In genomic region chr9:102310431-102310830, GRCm38 (mm10) we compare ENCODE assay signal across 14 mouse cellular contexts. TPM values are rescaled to one million over a fixed set of nuclear protein-coding genes. Genes with fewer than 3 reads are reported as not detected.
DNase-seq lines count a peak whose midpoint lies in the region; ATAC-seq lines count a peak whose summit lies in the region.
"Had no signal": no experiment of that assay in that cellular context is flagged by ENCODE, and none has a peak within 500 bp of the region (broad histone marks: within the 10 kb centered on the region; RNA-seq: fewer than 3 reads in every experiment).

No protein-coding gene starts in this region.

- intact Hi-C loops in heart, postnatal 10 days (cut with DNase I): no loop called here

- peaks cover 4% of the 10 kb centered on the region; the same call in 1 of the 2 replicates for H3K9me3 ChIP-seq in embryonic facial prominence, embryonic 10.5 days
- H3K9me3 ChIP-seq in limb, embryonic 12.5 days: 0 out of 2 replicates have a peak, but pooled peaks cover 10% of the 10 kb centered on the region
- H3K9me3 ChIP-seq: limb, embryonic 13.5 days had no signal

- H3K36me3 ChIP-seq in embryonic facial prominence, embryonic 10.5 days (replicated peaks): no peaks in the 10 kb centered on the region
- no peaks in the 10 kb centered on the region for H3K36me3 ChIP-seq in limb, embryonic 12.5 days
- H3K36me3 ChIP-seq: limb, embryonic 13.5 days had no signal

- H3K4me1 ChIP-seq in embryonic facial prominence, embryonic 10.5 days: peaks cover 31% of the 10 kb centered on the region
- H3K4me1 ChIP-seq in limb, embryonic 12.5 days (replicated peaks): 0 out of 2 replicates have a peak, but pooled peaks cover 9% of the 10 kb centered on the region
- H3K4me1 ChIP-seq: megakaryocyte, embryonic 14.5 days had no signal

- ATAC-seq in limb, embryonic 12.5 days (ENCODE audit: insufficient number of reproducible peaks, insufficient read depth, low FRiP score, low TSS enrichment, low read depth): no peak
- ATAC-seq in frontal cortex, adult (ENCODE audit: low TSS enrichment): no peak

- peak overlapping the region; percentile 61; the same call in 1 of the 2 replicates for H3K27ac ChIP-seq in embryonic facial prominence, embryonic 10.5 days (replicated peaks)
- peak overlapping the region; percentile 41; the same call in 1 of the 2 replicates for H3K27ac ChIP-seq in limb, embryonic 12.5 days
- H3K27ac ChIP-seq: limb, embryonic 13.5 days had no signal

- no peak overlapping the region for H3K4me3 ChIP-seq in embryonic facial prominence, embryonic 10.5 days
- H3K4me3 ChIP-seq in limb, embryonic 12.5 days (replicated peaks): no peak overlapping the region
- H3K4me3 ChIP-seq: erythroblast, embryonic 14.5 days; limb, embryonic 13.5 days; megakaryocyte, embryonic 14.5 days had no signal

- DNase-seq in heart, postnatal 10 days: peak; percentile 17 to 21
- DNase-seq in heart, adult 11 months: no peak
- peak; percentile 30 for DNase-seq in embryonic facial prominence, embryonic 10.5 days (ENCODE audit: low spot score)
- peak; percentile 14 for DNase-seq in hindlimb bud, embryonic 11.5 days (ENCODE audit: extremely low spot score, low read depth, low spot score)
- no peak for DNase-seq in cerebellum, postnatal 14 days
- DNase-seq: cerebellum, adult 11 months; gastrocnemius, postnatal 25 days; thymus, postnatal 36 days had no signal

- WGBS in embryonic facial prominence, embryonic 10.5 days: 24% methylated on average over 3 of the region's 3 CpGs
- 21% methylated on average over 3 of the region's 3 CpGs for WGBS in limb, embryonic 12.5 days

- H3K27me3 ChIP-seq in embryonic facial prominence, embryonic 10.5 days (replicated peaks; ENCODE audit: low read depth, poor library complexity, severe bottlenecking): no peaks in the 10 kb centered on the region
- no peaks in the 10 kb centered on the region; the same call in 1 of the 2 replicates for H3K27me3 ChIP-seq in limb, embryonic 12.5 days
- H3K27me3 ChIP-seq: limb, embryonic 13.5 days; megakaryocyte, embryonic 14.5 days had no signal

- H3K4me2 ChIP-seq in limb, embryonic 12.5 days: no peak overlapping the region
- H3K4me2 ChIP-seq: limb, embryonic 13.5 days had no signal

- H3K9ac ChIP-seq in limb, embryonic 12.5 days (replicated peaks): no peak overlapping the region
- H3K9ac ChIP-seq: limb, embryonic 13.5 days had no signal

RNA-seq across cellular contexts. Expression of gene Ephb1, which starts 44.1 kb away (rescaled TPM):
- 10 to 100 TPM in 1 of 2 experiments, 1 to 10 TPM in 1; 9.1 to 10.5 TPM for total RNA-seq in heart, postnatal 10 days (2021)
- polyA plus RNA-seq in embryonic facial prominence, embryonic 10.5 days (2016; fragmentation: Nextera tagmentation; extraction: Ambion mirVana): 4.7 and 6.1 TPM in 2 replicates
- 2.3 and 3.1 TPM in 2 replicates for polyA plus RNA-seq in limb, embryonic 12.5 days (2016; fragmentation: Nextera tagmentation; extraction: Ambion mirVana)
- total RNA-seq: neutrophil, adult 5-6 weeks had no signal
- polyA plus RNA-seq: erythroblast, embryonic 14.5 days had no signal

Comparison
In these comparisons a context has a peak if more than half of its experiments do, and no peak if none do; other contexts are left out.
1. DNase-seq: peak in heart, postnatal 10 days (2 of 2), embryonic facial prominence, embryonic 10.5 days (single experiment) and hindlimb bud, embryonic 11.5 days (single experiment); none in heart, adult 11 months (single experiment) and cerebellum, postnatal 14 days (0 of 2).